ENCODE assay signal across 8 mouse cellular contexts in genomic region chr12:103433986-103434731, GRCm38 (mm10). TPM values are rescaled to one million over a fixed set of nuclear protein-coding genes. Genes with fewer than 3 reads are reported as not detected.
DNase-seq lines count a peak whose midpoint lies in the region; ATAC-seq and TF ChIP-seq lines count a peak whose summit lies in the region.

TSS of gene Ifi27 (plus strand) at chr12:103434211.

- H3K27me3 ChIP-seq in heart, postnatal 0 days (ENCODE audit: control insufficient read depth, insufficient read depth, low read length): no peaks in the 10 kb centered on the region
- no peaks in the 10 kb centered on the region for H3K27me3 ChIP-seq in lung, embryonic 15.5 days

- TF ChIP-seq EP300 in heart, postnatal 0 days (IDR thresholded peaks at IDR 0.05; ENCODE audit: low read depth): no peak

- no peaks in the 10 kb centered on the region for H3K9me3 ChIP-seq in heart, postnatal 0 days (replicated peaks; ENCODE audit: control insufficient read depth, low read length)
- H3K9me3 ChIP-seq in lung, embryonic 15.5 days: no peaks in the 10 kb centered on the region

- ATAC-seq in CD4-positive, CD25-positive, alpha-beta regulatory T cell, adult 4 months: peak; percentile 99
- ATAC-seq in heart, postnatal 0 days (ENCODE audit: insufficient read depth, low read depth): peak; percentile 95
- peak; percentile 96 for ATAC-seq in lung, embryonic 15.5 days (ENCODE audit: borderline replicate concordance, extremely low read depth, low FRiP score, low TSS enrichment)

- WGBS in heart, postnatal 0 days: 38% methylated on average over 8 of the region's 8 CpGs
- WGBS in lung, embryonic 15.5 days: 47% methylated on average over 8 of the region's 8 CpGs

- H3K4me2 ChIP-seq in heart, postnatal 0 days (ENCODE audit: low read depth, low read length): peak within 1 kb of the TSS; percentile 42
- H3K4me2 ChIP-seq in lung, embryonic 15.5 days: peak within 1 kb of the TSS; percentile 49

- H3K27ac ChIP-seq in heart, postnatal 0 days (ENCODE audit: low read depth): peak within 1 kb of the TSS; percentile 86
- no peak within 1 kb of the TSS for H3K27ac ChIP-seq in lung, embryonic 15.5 days

- DNase-seq in 3134 (ENCODE audit: extremely low read depth, insufficient read length, low spot score): peak; percentile 58
- DNase-seq in c-Kit-positive CD71-negative TER-119-negative erythroid progenitor cells, embryonic 14.5 days (ENCODE audit: low read depth): peak; percentile 5
- DNase-seq in heart, postnatal 0 days (ENCODE audit: low spot score): peak; percentile 85
- DNase-seq in layer of hippocampus, adult 8-10 months (ENCODE audit: low spot score in 2 of 2): peak; percentile 63 to 71
- peak; percentile 83 to 91 for DNase-seq in spleen, postnatal 36 days (ENCODE audit: low spot score in 2 of 2)
- DNase-seq in cerebellum, adult 11-12 months: no peak

- H3K4me3 ChIP-seq in heart, postnatal 0 days (ENCODE audit: low read depth, low read length): peak within 1 kb of the TSS; percentile 26
- peak within 1 kb of the TSS; percentile 35 for H3K4me3 ChIP-seq in lung, embryonic 15.5 days

- no peak within 1 kb of the TSS for H3K9ac ChIP-seq in heart, postnatal 0 days (replicated peaks; ENCODE audit: low read depth, low read length)
- no peak within 1 kb of the TSS for H3K9ac ChIP-seq in lung, embryonic 15.5 days

- 0 out of 2 replicates have a peak, but pooled peaks cover 5% of the 10 kb centered on the region for H3K4me1 ChIP-seq in heart, postnatal 0 days (ENCODE audit: control insufficient read depth, insufficient read depth)
- H3K4me1 ChIP-seq in lung, embryonic 15.5 days: no peaks in the 10 kb centered on the region

- no peaks in the 10 kb centered on the region for H3K36me3 ChIP-seq in heart, postnatal 0 days (replicated peaks; ENCODE audit: control insufficient read depth, insufficient read depth, low read length)
- H3K36me3 ChIP-seq in lung, embryonic 15.5 days: no peaks in the 10 kb centered on the region

- TF ChIP-seq CTCF in heart, postnatal 0 days (IDR thresholded peaks at IDR 0.05; ENCODE audit: low read depth): no peak

RNA-seq across cellular contexts. Expression of gene Ifi27, which starts in this region (rescaled TPM):
- 100 to 1,000 TPM; 343 to 436 TPM for polyA plus RNA-seq in CD4-positive, CD25-positive, alpha-beta regulatory T cell, adult 4 months (2017; shearing (Covaris generic))
- total RNA-seq in heart, postnatal 0 days (2014; rRNA removed; ENCODE audit: low replicate concordance): 39.5 and 47.2 TPM in 2 replicates
- polyA plus RNA-seq in heart, postnatal 0 days (2015; fragmentation: Nextera tagmentation; extraction: Ambion mirVana): 30.4 and 30.8 TPM in 2 replicates
- total RNA-seq in layer of hippocampus, adult 8-10 months (2022): 100 to 1,000 TPM; 117 to 188 (median 137) TPM
- 45.6 and 51.1 TPM in 2 replicates for polyA plus RNA-seq in lung, embryonic 15.5 days (2015; fragmentation: Nextera tagmentation; extraction: Ambion mirVana)
